Mouse (Mus musculus) midbrain, embryonic 16.5 days (tissue): ENCODE data around the gene Sri. TPM values are rescaled to one million over a fixed set of nuclear protein-coding genes. Genes with fewer than 3 reads are reported as not detected.
"Not testable (repeated sequence)": the region's sequence is repeated elsewhere in the genome, so short reads cannot be mapped to it uniquely, and the experiment has no call there.

Experiments used
- ATAC-seq: fragments of 200-750 bp; cut with Nextera tagmentation; 2 replicates; pipeline ENCODE4 v1.8.0; 2017; ENCODE audit warnings: moderate TSS enrichment
- H3K27ac ChIP-seq: fragments of 300-500 bp; sonication (generic); 2 replicates; pipeline ENCODE4 v1.5.1; 2014; ENCODE audit warnings: mild to moderate bottlenecking, low read length, mixed read lengths
- H3K27me3 ChIP-seq: fragments of 300-500 bp; sonication (generic); 2 replicates; pipeline ENCODE4 v1.6.1; 2014; ENCODE audit warnings: low read depth, low read length, mixed read lengths; ENCODE audit not compliant: control insufficient read depth, insufficient read depth
- H3K36me3 ChIP-seq: fragments of 300-500 bp; sonication (generic); 2 replicates; pipeline ENCODE4 v1.6.1; 2014; ENCODE audit warnings: mild to moderate bottlenecking, low read length, moderate library complexity, mixed read lengths; ENCODE audit not compliant: control insufficient read depth, insufficient read depth
- H3K4me1 ChIP-seq: fragments of 300-500 bp; sonication (generic); 2 replicates; pipeline ENCODE4 v1.6.1; 2014; ENCODE audit warnings: mild to moderate bottlenecking, low read length, mixed read lengths; ENCODE audit not compliant: control insufficient read depth, insufficient read depth
- H3K4me2 ChIP-seq: fragments of 300-500 bp; sonication (generic); 2 replicates; pipeline ENCODE4 v1.6.1; 2014; ENCODE audit warnings: mild to moderate bottlenecking, low read length, mixed read lengths
- H3K4me3 ChIP-seq: fragments of 300-500 bp; sonication (generic); 2 replicates; pipeline ENCODE4 v1.5.1; 2014; ENCODE audit warnings: low read depth, mild to moderate bottlenecking, low read length, moderate library complexity, mixed read lengths
- H3K9ac ChIP-seq: fragments of 300-500 bp; sonication (generic); 2 replicates; pipeline ENCODE4 v1.6.1; 2014; ENCODE audit warnings: low read depth, low read length, mixed read lengths
- H3K9me3 ChIP-seq: fragments of 300-500 bp; sonication (generic); replicated peaks from 2 replicates; pipeline ENCODE4 v1.6.1; 2014; ENCODE audit warnings: mild to moderate bottlenecking, low read length, mixed read lengths; ENCODE audit not compliant: control insufficient read depth, poor library complexity, severe bottlenecking
- WGBS: fragments of 180-500 bp; shearing (Covaris S2); extraction: QIAGEN DNeasy Blood & Tissue Kit; methylation state at CpG from one replicate; pipeline ENCODE4 v1.1.7; 2014; 5-methylcytosine and 5-hydroxymethylcytosine counted together
- polyA plus RNA-seq: library from polyadenylated mRNA; unstranded; fragments of >200 nt; fragmentation: Nextera tagmentation; extraction: Ambion mirVana; gene quantifications from 2 replicates; pipeline ENCODE4 v1.2.1, GENCODE M21; 2015

Sri gene
- polyA plus RNA-seq = 155 and 164 TPM in 2 replicates

GRCm38 (mm10) chr5:8045855-8046254 lies at the start of gene Sri:
Gene Sri, plus strand, starts transcription at chr5:8046078.
- no peak for ATAC-seq
- WGBS = 84% methylated on average over 6 of the region's 6 CpGs
- Histone ChIP-seq H3K9me3 (no peaks in the 10 kb centered on the region), H3K4me3 (no peak within 1 kb of the TSS), H3K4me2 (no peak within 1 kb of the TSS), H3K27ac (no peak within 1 kb of the TSS), H3K9ac (no peak within 1 kb of the TSS), H3K4me1 (no peaks in the 10 kb centered on the region), H3K36me3 (no peaks in the 10 kb centered on the region), H3K27me3 (no peaks in the 10 kb centered on the region)

GRCm38 (mm10) chr5:7996401-7997044 lies 49.4 kb upstream of the Sri start:
- Histone ChIP-seq H3K9ac (no peak overlapping the region), H3K4me2 (no peak overlapping the region), H3K27me3 (no peaks in the 10 kb centered on the region), H3K4me3 (no peak overlapping the region), H3K36me3 (no peaks in the 10 kb centered on the region), H3K4me1 (0 out of 2 replicates have a peak, but pooled peaks cover 4% of the 10 kb centered on the region), H3K27ac (no peak overlapping the region), H3K9me3 (no peaks in the 10 kb centered on the region)
- peak; percentile 84 for ATAC-seq
- 60% methylated on average over 8 of the region's 8 CpGs for WGBS

GRCm38 (mm10) chr5:7997086-7997485 lies 48.8 kb upstream of the Sri start:
- WGBS = 97% methylated on average over 2 of the region's 2 CpGs
- H3K4me3 ChIP-seq = no peak overlapping the region
- H3K9ac ChIP-seq = no peak overlapping the region
- H3K4me1 ChIP-seq = 0 out of 2 replicates have a peak, but pooled peaks cover 4% of the 10 kb centered on the region
- H3K4me2 ChIP-seq = no peak overlapping the region
- H3K36me3 ChIP-seq = no peaks in the 10 kb centered on the region
- ATAC-seq = no peak
- no peaks in the 10 kb centered on the region for H3K9me3 ChIP-seq
- no peaks in the 10 kb centered on the region for H3K27me3 ChIP-seq
- H3K27ac ChIP-seq = no peak overlapping the region

GRCm38 (mm10) chr5:8000466-8000865 lies 45.4 kb upstream of the Sri start:
- Histone ChIP-seq H3K4me1 (0 out of 2 replicates have a peak, but pooled peaks cover 4% of the 10 kb centered on the region), H3K9me3 (no peaks in the 10 kb centered on the region), H3K27me3 (no peaks in the 10 kb centered on the region), H3K36me3 (no peaks in the 10 kb centered on the region), H3K4me2 (no peak overlapping the region), H3K27ac (no peak overlapping the region), H3K4me3 (no peak overlapping the region), H3K9ac (no peak overlapping the region)
- ATAC-seq = no peak
- 84% methylated on average over 10 of the region's 10 CpGs for WGBS

- H3K9ac ChIP-seq = no peak overlapping the region
- no peaks in the 10 kb centered on the region for H3K27me3 ChIP-seq
- H3K4me1 ChIP-seq = no peaks in the 10 kb centered on the region
- no peak overlapping the region for H3K4me3 ChIP-seq
- H3K9me3 ChIP-seq = no peaks in the 10 kb centered on the region
- no peak overlapping the region for H3K4me2 ChIP-seq
- H3K36me3 ChIP-seq = no peaks in the 10 kb centered on the region
- no peak overlapping the region for H3K27ac ChIP-seq
- ATAC-seq = no peak
Observed at GRCm38 (mm10) chr5:8002827-8003226, 43.1 kb upstream of the Sri start.

- no peak for ATAC-seq
- no peak overlapping the region for H3K4me2 ChIP-seq
- no peak overlapping the region for H3K4me3 ChIP-seq
- 83% methylated on average over 3 of the region's 3 CpGs for WGBS
- H3K9me3 ChIP-seq = 0 out of 2 replicates have a peak, but pooled peaks cover 3% of the 10 kb centered on the region
- no peak overlapping the region for H3K27ac ChIP-seq
- H3K27me3 ChIP-seq = no peaks in the 10 kb centered on the region
- H3K36me3 ChIP-seq = no peaks in the 10 kb centered on the region
- H3K4me1 ChIP-seq = no peaks in the 10 kb centered on the region
- H3K9ac ChIP-seq = no peak overlapping the region
Observed at GRCm38 (mm10) chr5:8013276-8013675, 32.6 kb upstream of the Sri start.

- H3K4me1 ChIP-seq, H3K27me3 ChIP-seq, ATAC-seq, H3K9ac ChIP-seq, H3K27ac ChIP-seq, H3K4me3 ChIP-seq, H3K4me2 ChIP-seq, H3K36me3 ChIP-seq, H3K9me3 ChIP-seq: not testable (repeated sequence)
- 90% methylated on average over 6 of the region's 6 CpGs for WGBS
Observed at GRCm38 (mm10) chr5:8034596-8034995, 11.3 kb upstream of the Sri start.

- H3K4me2 ChIP-seq = no peak overlapping the region
- no peaks in the 10 kb centered on the region for H3K9me3 ChIP-seq
- WGBS = 93% methylated on average over 4 of the region's 4 CpGs
- H3K9ac ChIP-seq = no peak overlapping the region
- no peak overlapping the region for H3K4me3 ChIP-seq
- no peaks in the 10 kb centered on the region for H3K36me3 ChIP-seq
- H3K27me3 ChIP-seq = no peaks in the 10 kb centered on the region
- H3K4me1 ChIP-seq = peaks cover 12% of the 10 kb centered on the region
- ATAC-seq = no peak
- no peak overlapping the region for H3K27ac ChIP-seq
Observed at GRCm38 (mm10) chr5:8053827-8054226, 7.9 kb downstream of the Sri start.

- Histone ChIP-seq H3K4me2 (peak overlapping the region; percentile 64), H3K4me1 (peaks cover 12% of the 10 kb centered on the region), H3K9ac (0 out of 2 replicates have a peak overlapping the region, but pooled peaks have one; percentile 71), H3K36me3 (peaks cover 9% of the 10 kb centered on the region), H3K9me3 (no peaks in the 10 kb centered on the region), H3K27me3 (no peaks in the 10 kb centered on the region), H3K27ac (no peak overlapping the region; the same call in 1 of the 2 replicates), H3K4me3 (peak overlapping the region; percentile 71)
- WGBS = 33% methylated on average over 8 of the region's 8 CpGs
- ATAC-seq = peak; percentile 41
Observed at GRCm38 (mm10) chr5:8055721-8056129, 9.8 kb downstream of the Sri start.
